Mouse (Mus musculus): ENCODE results near the gene Dixdc1. TPM values are rescaled to one million over a fixed set of nuclear protein-coding genes. Genes with fewer than 3 reads are reported as not detected.

Dixdc1 gene
- polyA plus RNA-seq (2012; rRNA removed), result 2.5 and 3.3 TPM in 2 replicates

GRCm38 (mm10) chr9:50738914-50739870 is at the start of gene Dixdc1:
Gene Dixdc1 (minus strand): TSS chr9:50739517.
- no peak for DNase-seq (ENCODE audit: low read depth)

- DNase-seq (ENCODE audit: low read depth), result no peak
These were observed 42.8 kb upstream of the Dixdc1 start for GRCm38 (mm10) chr9:50782155-50782554.

- DNase-seq (ENCODE audit: low read depth), result no peak
These were observed 36.9 kb upstream of the Dixdc1 start for GRCm38 (mm10) chr9:50776162-50776760.

- no peak for DNase-seq (ENCODE audit: low read depth)
These were observed 36.4 kb upstream of the Dixdc1 start for GRCm38 (mm10) chr9:50775662-50776126.

- DNase-seq (ENCODE audit: low read depth), result no peak
These were observed 35.8 kb upstream of the Dixdc1 start, which contains the start of the genes Alg9 and 1110032A03Rik for GRCm38 (mm10) chr9:50774991-50775612. Gene Alg9 (plus strand): TSS chr9:50775019. Gene 1110032A03Rik (minus strand): TSS chr9:50775520.

GRCm38 (mm10) chr9:50774026-50774462 is 34.7 kb upstream of the Dixdc1 start:
- no peak for DNase-seq (ENCODE audit: low read depth)

- DNase-seq (ENCODE audit: low read depth), result no peak
These were observed 30.7 kb upstream of the Dixdc1 start for GRCm38 (mm10) chr9:50770011-50770410.

- DNase-seq (ENCODE audit: low read depth), result peak; percentile 86
These were observed 29.0 kb upstream of the Dixdc1 start, which contains the start of gene Fdxacb1 for GRCm38 (mm10) chr9:50768107-50769002. Gene Fdxacb1 (plus strand): TSS chr9:50768236.

GRCm38 (mm10) chr9:50767531-50768106 is 28.3 kb upstream of the Dixdc1 start:
- no peak for DNase-seq (ENCODE audit: low read depth)

GRCm38 (mm10) chr9:50763331-50763730 is 24.0 kb upstream of the Dixdc1 start:
- DNase-seq (ENCODE audit: low read depth), result no peak

- no peak for DNase-seq (ENCODE audit: low read depth)
These were observed 22.4 kb upstream of the Dixdc1 start for GRCm38 (mm10) chr9:50761520-50762243.

- no peak for DNase-seq (ENCODE audit: low read depth)
These were observed 17.4 kb upstream of the Dixdc1 start for GRCm38 (mm10) chr9:50756711-50757110.

- DNase-seq (ENCODE audit: low read depth), result no peak
These were observed 14.6 kb upstream of the Dixdc1 start for GRCm38 (mm10) chr9:50753947-50754346.

GRCm38 (mm10) chr9:50752784-50753615 is 13.7 kb upstream of the Dixdc1 start:
- no peak for DNase-seq (ENCODE audit: low read depth)

- peak; percentile 37 for DNase-seq (ENCODE audit: low read depth)
These were observed 12.8 kb upstream of the Dixdc1 start, which contains the start of gene Hspb2 for GRCm38 (mm10) chr9:50752054-50752602. Gene Hspb2 (minus strand): TSS chr9:50752354.

- DNase-seq (ENCODE audit: low read depth), result no peak
These were observed 12.0 kb upstream of the Dixdc1 start, which contains the start of gene Cryab for GRCm38 (mm10) chr9:50751323-50751722. Gene Cryab (plus strand): TSS chr9:50751325.

- no peak for DNase-seq (ENCODE audit: low read depth)
These were observed 11.4 kb upstream of the Dixdc1 start for GRCm38 (mm10) chr9:50750706-50751105.

GRCm38 (mm10) chr9:50746214-50746677 is 6.9 kb upstream of the Dixdc1 start, which contains the start of gene 2310030G06Rik:
Gene 2310030G06Rik (minus strand): TSS chr9:50746536.
- DNase-seq (ENCODE audit: low read depth), result peak; percentile 46

Data from gonadal fat pad, adult 2 months (tissue).